Mouse (Mus musculus): ENCODE measurements at regions not wholly inside any gene's neighbourhood (a gene's known extent, or its start where the extent isn't known, plus 50 kb on each side); places are given as distances from the start of the nearest gene placed in this dataset.
A peak's percentile ranks its signal among the peaks of the same experiment; 100 is the strongest.

DNA sequence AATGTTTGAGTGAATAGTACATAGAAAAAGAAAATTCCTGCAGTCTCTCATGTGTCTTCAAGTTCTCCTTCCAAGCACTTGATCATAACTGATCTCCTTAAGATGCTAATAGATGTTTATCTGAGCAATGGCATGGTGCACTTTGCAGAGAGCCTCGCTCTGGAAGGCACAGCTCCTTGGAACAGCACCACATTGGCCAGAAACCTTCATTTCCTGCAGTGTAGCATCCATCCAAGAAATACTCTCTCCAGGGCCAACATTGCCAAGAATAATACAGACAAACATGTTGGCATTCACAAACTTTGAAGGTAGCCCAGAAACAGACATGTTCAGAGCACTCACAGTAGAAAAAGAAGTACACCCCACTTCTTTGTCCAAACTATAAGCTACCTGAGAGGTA is 623.7 kb downstream of the 1700064H15Rik start:
- Histone ChIP-seq H3K27me3 (replicated peaks; ENCODE audit: control insufficient read depth, insufficient read depth, low read length) (no peaks in the 10 kb centered on the region), H3K9ac (ENCODE audit: low read depth, low read length) (no peak overlapping the region), H3K4me2 (replicated peaks; ENCODE audit: low read depth) (no peak overlapping the region), H3K36me3 (ENCODE audit: control insufficient read depth, insufficient read depth) (no peaks in the 10 kb centered on the region), H3K9me3 (ENCODE audit: control insufficient read depth) (no peaks in the 10 kb centered on the region), H3K4me1 (replicated peaks; ENCODE audit: control insufficient read depth, insufficient read depth, low read length) (no peaks in the 10 kb centered on the region), H3K27ac (ENCODE audit: low read depth, low read length) (no peak overlapping the region), H3K4me3 (ENCODE audit: low read depth, low read length) (no peak overlapping the region)
- TF ChIP-seq CTCF (IDR thresholded peaks at IDR 0.05; ENCODE audit: low read depth) = no peak
- ATAC-seq = no peak
- WGBS = 58% methylated on average over 1 of the region's 1 CpGs

DNA sequence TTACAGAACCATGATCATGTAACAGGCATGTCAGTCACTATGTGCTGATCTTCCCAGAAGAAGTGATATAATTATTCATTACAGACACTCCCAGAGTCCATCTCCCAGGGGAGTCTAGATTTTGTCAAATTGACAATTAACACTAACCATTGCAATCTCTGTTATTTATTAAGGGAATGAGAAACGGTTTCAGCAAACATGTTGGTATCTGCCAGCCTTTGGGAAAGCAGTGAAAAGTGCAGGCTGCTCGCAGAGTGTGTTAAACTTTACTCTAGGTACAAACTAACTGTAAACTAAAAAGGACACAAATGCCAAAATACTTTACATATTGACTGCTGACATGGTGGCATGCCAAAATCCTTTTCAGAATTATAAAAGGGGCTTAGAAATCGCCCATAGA is 583.9 kb downstream of the 1700064H15Rik start:
- TF ChIP-seq CTCF (IDR thresholded peaks at IDR 0.05; ENCODE audit: low read depth) = no peak

DNA sequence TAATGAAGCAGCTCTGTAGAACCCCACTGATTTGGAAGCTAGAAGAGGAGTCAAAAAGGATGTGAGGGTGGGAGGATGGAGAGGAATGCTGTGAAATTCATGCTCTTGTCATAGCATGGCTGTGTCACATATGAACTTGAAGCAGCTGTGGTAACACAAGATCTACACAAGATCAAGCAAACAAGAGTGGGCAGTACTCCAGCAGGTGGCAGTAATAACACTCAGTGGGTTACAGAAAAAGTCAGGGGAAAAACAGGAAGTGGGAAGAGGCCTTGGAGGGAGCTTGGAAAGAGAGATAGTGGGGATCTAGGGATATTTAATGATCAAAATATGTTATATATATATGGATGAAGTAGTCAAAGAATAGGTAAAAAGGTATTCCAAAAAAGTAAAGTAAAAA is 582.5 kb downstream of the 1700064H15Rik start:
- no peak overlapping the region for H3K4me3 ChIP-seq (ENCODE audit: low read depth, low read length)
- no peak overlapping the region for H3K9ac ChIP-seq (ENCODE audit: low read depth, low read length)
- H3K36me3 ChIP-seq (ENCODE audit: control insufficient read depth, insufficient read depth) = no peaks in the 10 kb centered on the region
- no peak overlapping the region for H3K27ac ChIP-seq (ENCODE audit: low read depth, low read length)
- TF ChIP-seq CTCF (IDR thresholded peaks at IDR 0.05; ENCODE audit: low read depth) = peak; percentile 59
- H3K9me3 ChIP-seq (ENCODE audit: control insufficient read depth) = no peaks in the 10 kb centered on the region
- H3K4me1 ChIP-seq (replicated peaks; ENCODE audit: control insufficient read depth, insufficient read depth, low read length) = no peaks in the 10 kb centered on the region
- no peak overlapping the region for H3K4me2 ChIP-seq (replicated peaks; ENCODE audit: low read depth)
- no peaks in the 10 kb centered on the region for H3K27me3 ChIP-seq (replicated peaks; ENCODE audit: control insufficient read depth, insufficient read depth, low read length)
- ATAC-seq = no peak

More for the DNA sequence above, 583.9 kb downstream of the 1700064H15Rik start:
- no peak overlapping the region for H3K27ac ChIP-seq (ENCODE audit: low read depth, low read length)
- H3K9me3 ChIP-seq (ENCODE audit: control insufficient read depth) = no peaks in the 10 kb centered on the region
- H3K4me1 ChIP-seq (replicated peaks; ENCODE audit: control insufficient read depth, insufficient read depth, low read length) = no peaks in the 10 kb centered on the region
- H3K27me3 ChIP-seq (replicated peaks; ENCODE audit: control insufficient read depth, insufficient read depth, low read length) = no peaks in the 10 kb centered on the region
- no peak overlapping the region for H3K4me2 ChIP-seq (replicated peaks; ENCODE audit: low read depth)
- WGBS = 45% methylated on average over 3 of the region's 3 CpGs
- H3K4me3 ChIP-seq (ENCODE audit: low read depth, low read length) = no peak overlapping the region
- H3K9ac ChIP-seq (ENCODE audit: low read depth, low read length) = no peak overlapping the region
- H3K36me3 ChIP-seq (ENCODE audit: control insufficient read depth, insufficient read depth) = no peaks in the 10 kb centered on the region
- ATAC-seq = no peak

- WGBS = 56% methylated on average over 1 of the region's 1 CpGs
- no peaks in the 10 kb centered on the region for H3K9me3 ChIP-seq (ENCODE audit: control insufficient read depth)
- no peaks in the 10 kb centered on the region for H3K4me1 ChIP-seq (replicated peaks; ENCODE audit: control insufficient read depth, insufficient read depth, low read length)
- no peak for TF ChIP-seq CTCF (IDR thresholded peaks at IDR 0.05; ENCODE audit: low read depth)
- no peaks in the 10 kb centered on the region for H3K27me3 ChIP-seq (replicated peaks; ENCODE audit: control insufficient read depth, insufficient read depth, low read length)
- H3K36me3 ChIP-seq (ENCODE audit: control insufficient read depth, insufficient read depth) = no peaks in the 10 kb centered on the region
- H3K4me3 ChIP-seq (ENCODE audit: low read depth, low read length) = no peak overlapping the region
- no peak overlapping the region for H3K9ac ChIP-seq (ENCODE audit: low read depth, low read length)
- no peak for ATAC-seq
- no peak overlapping the region for H3K27ac ChIP-seq (ENCODE audit: low read depth, low read length)
- H3K4me2 ChIP-seq (replicated peaks; ENCODE audit: low read depth) = no peak overlapping the region
Observed at GRCm38 (mm10) chr3:19046610-19047009, 581.9 kb downstream of the 1700064H15Rik start.

- no peaks in the 10 kb centered on the region for H3K36me3 ChIP-seq (ENCODE audit: control insufficient read depth, insufficient read depth)
- H3K27me3 ChIP-seq (replicated peaks; ENCODE audit: control insufficient read depth, insufficient read depth, low read length) = no peaks in the 10 kb centered on the region; the same call in 1 of the 2 replicates
- no peak for ATAC-seq
- H3K9ac ChIP-seq (ENCODE audit: low read depth, low read length) = no peak overlapping the region
- H3K4me2 ChIP-seq (replicated peaks; ENCODE audit: low read depth) = no peak overlapping the region
- TF ChIP-seq CTCF (IDR thresholded peaks at IDR 0.05; ENCODE audit: low read depth) = no peak
- WGBS = 67% methylated on average over 3 of the region's 3 CpGs
- no peaks in the 10 kb centered on the region for H3K9me3 ChIP-seq (ENCODE audit: control insufficient read depth)
- no peak overlapping the region for H3K4me3 ChIP-seq (ENCODE audit: low read depth, low read length)
- H3K4me1 ChIP-seq (replicated peaks; ENCODE audit: control insufficient read depth, insufficient read depth, low read length) = no peaks in the 10 kb centered on the region
- H3K27ac ChIP-seq (ENCODE audit: low read depth, low read length) = no peak overlapping the region
Observed at GRCm38 (mm10) chr3:19055961-19056360, 572.5 kb downstream of the 1700064H15Rik start.

DNA sequence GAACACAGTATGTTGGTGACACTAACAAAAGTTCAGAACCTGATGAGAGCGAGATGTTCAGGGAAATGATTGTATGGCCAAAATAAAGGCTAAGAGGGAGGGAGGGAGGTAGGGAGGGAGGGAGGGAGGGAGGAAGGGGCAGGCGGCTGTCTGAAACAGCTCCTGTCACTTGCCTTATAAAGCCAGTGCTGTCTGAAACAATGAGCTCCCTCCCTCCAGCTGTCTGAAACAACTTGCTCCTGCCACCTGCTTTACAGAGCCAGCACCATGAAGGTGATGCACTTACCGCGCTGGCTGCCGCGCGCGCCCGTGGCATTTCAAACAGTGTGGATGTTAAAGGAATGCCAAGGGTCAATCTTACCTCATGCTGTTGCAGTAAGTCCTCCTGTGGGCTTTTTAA is 571.9 kb downstream of the 1700064H15Rik start:
- Histone ChIP-seq H3K27ac (ENCODE audit: low read depth, low read length) (no peak overlapping the region), H3K36me3 (ENCODE audit: control insufficient read depth, insufficient read depth) (no peaks in the 10 kb centered on the region), H3K4me1 (replicated peaks; ENCODE audit: control insufficient read depth, insufficient read depth, low read length) (no peaks in the 10 kb centered on the region), H3K27me3 (replicated peaks; ENCODE audit: control insufficient read depth, insufficient read depth, low read length) (no peaks in the 10 kb centered on the region; the same call in 1 of the 2 replicates), H3K4me2 (replicated peaks; ENCODE audit: low read depth) (no peak overlapping the region), H3K9me3 (ENCODE audit: control insufficient read depth) (no peaks in the 10 kb centered on the region), H3K9ac (ENCODE audit: low read depth, low read length) (no peak overlapping the region), H3K4me3 (ENCODE audit: low read depth, low read length) (no peak overlapping the region)
- TF ChIP-seq CTCF (IDR thresholded peaks at IDR 0.05; ENCODE audit: low read depth) = no peak
- 27% methylated on average over 9 of the region's 9 CpGs for WGBS
- no peak for ATAC-seq
